Mouse (Mus musculus) midbrain, postnatal 0 days (tissue): ENCODE measurements at regions not wholly inside any gene's neighbourhood (a gene's known extent, or its start where the extent isn't known, plus 50 kb on each side); places are given as distances from the start of the nearest gene placed in this dataset.

Experiments used
- ATAC-seq: fragments of 200-750 bp; cut with Nextera tagmentation; 2 replicates; pipeline ENCODE4 v1.8.0; 2017; ENCODE audit warnings: moderate number of reproducible peaks, mild to moderate bottlenecking, moderate TSS enrichment, moderate library complexity; ENCODE audit not compliant: low FRiP score
- DNase-seq: peaks from one replicate; pipeline ENCODE4 v3.0.0-alpha.2; 2015; ENCODE audit warnings: low spot score
- H3K27ac ChIP-seq: fragments of 300-500 bp; sonication (generic); 2 replicates; pipeline ENCODE4 v1.5.1; 2014; ENCODE audit warnings: low read depth, mild to moderate bottlenecking, low read length, mixed read lengths
- H3K27me3 ChIP-seq: fragments of 300-500 bp; sonication (generic); 2 replicates; pipeline ENCODE4 v1.6.1; 2014; ENCODE audit warnings: low read length, control low read depth, mixed read lengths; ENCODE audit not compliant: insufficient read depth
- H3K36me3 ChIP-seq: fragments of 300-500 bp; sonication (generic); 2 replicates; pipeline ENCODE4 v1.6.1; 2014; ENCODE audit warnings: low read length, control low read depth, mixed read lengths; ENCODE audit not compliant: insufficient read depth
- H3K4me1 ChIP-seq: fragments of 300-500 bp; sonication (generic); 2 replicates; pipeline ENCODE4 v1.6.1; 2014; ENCODE audit warnings: mild to moderate bottlenecking, control low read depth, antibody characterized with exemption, low read length, mixed read lengths; ENCODE audit not compliant: insufficient read depth
- H3K4me2 ChIP-seq: fragments of 300-500 bp; sonication (generic); 2 replicates; pipeline ENCODE4 v1.6.1; 2014; ENCODE audit warnings: low read depth, mild to moderate bottlenecking, low read length, mixed read lengths; ENCODE audit not compliant: poor library complexity, severe bottlenecking
- H3K4me3 ChIP-seq: fragments of 300-500 bp; sonication (generic); 2 replicates; pipeline ENCODE4 v1.5.1; 2014; ENCODE audit warnings: low read depth, mild to moderate bottlenecking, low read length, moderate library complexity
- H3K9ac ChIP-seq: fragments of 300-500 bp; sonication (generic); replicated peaks from 2 replicates; pipeline ENCODE4 v1.6.1; 2014; ENCODE audit warnings: mild to moderate bottlenecking, low read length, moderate library complexity, mixed read lengths; ENCODE audit not compliant: poor library complexity, severe bottlenecking
- H3K9me3 ChIP-seq: fragments of 300-500 bp; sonication (generic); 2 replicates; pipeline ENCODE4 v1.6.1; 2016; ENCODE audit warnings: low read length, control low read depth
- CTCF ChIP-seq: IDR thresholded peaks from 2 replicates; pipeline ENCODE4 v1.5.1; 2016; ENCODE audit warnings: antibody characterized with exemption, mild to moderate bottlenecking
- WGBS: fragments of 180-500 bp; shearing (Covaris S2); extraction: QIAGEN DNeasy Blood & Tissue Kit; methylation state at CpG from one replicate; pipeline ENCODE4 v1.1.7; 2014; 5-methylcytosine and 5-hydroxymethylcytosine counted together

- no peaks in the 10 kb centered on the region for H3K9me3 ChIP-seq
- no peak overlapping the region for H3K4me3 ChIP-seq
- 50% methylated on average over 17 of the region's 17 CpGs for WGBS
- peak; percentile 70 for DNase-seq
- no peaks in the 10 kb centered on the region for H3K36me3 ChIP-seq
- TF ChIP-seq CTCF = no peak
- no peak overlapping the region for H3K4me2 ChIP-seq
- no peak overlapping the region for H3K27ac ChIP-seq
- ATAC-seq = peak; percentile 20; the same call in 1 of the 2 replicates
- no peak overlapping the region for H3K9ac ChIP-seq
- no peaks in the 10 kb centered on the region for H3K4me1 ChIP-seq
- no peaks in the 10 kb centered on the region for H3K27me3 ChIP-seq
These were observed 319.7 kb downstream of the Nr2f2 start for GRCm38 (mm10) chr7:70046691-70047414.

- Histone ChIP-seq H3K27ac (no peak overlapping the region), H3K4me2 (no peak overlapping the region), H3K9me3 (no peaks in the 10 kb centered on the region), H3K4me1 (no peaks in the 10 kb centered on the region), H3K4me3 (no peak overlapping the region), H3K9ac (no peak overlapping the region), H3K27me3 (no peaks in the 10 kb centered on the region), H3K36me3 (no peaks in the 10 kb centered on the region)
- TF ChIP-seq CTCF = no peak
- ATAC-seq = no peak
- 76% methylated on average over 1 of the region's 1 CpGs for WGBS
- no peak for DNase-seq
These were observed 329.5 kb downstream of the Nr2f2 start for GRCm38 (mm10) chr7:70037011-70037410.

GRCm38 (mm10) chr7:70032857-70033256 is 333.7 kb downstream of the Nr2f2 start:
- no peak overlapping the region for H3K27ac ChIP-seq
- no peak for TF ChIP-seq CTCF
- no peak for ATAC-seq
- no peak for DNase-seq
- H3K4me1 ChIP-seq = no peaks in the 10 kb centered on the region
- H3K27me3 ChIP-seq = no peaks in the 10 kb centered on the region
- H3K9me3 ChIP-seq = no peaks in the 10 kb centered on the region
- WGBS = 96% methylated on average over 2 of the region's 2 CpGs
- H3K36me3 ChIP-seq = no peaks in the 10 kb centered on the region
- no peak overlapping the region for H3K4me2 ChIP-seq
- no peak overlapping the region for H3K9ac ChIP-seq
- H3K4me3 ChIP-seq = no peak overlapping the region

GRCm38 (mm10) chr7:70029311-70029710 is 337.2 kb downstream of the Nr2f2 start:
- H3K4me2 ChIP-seq = no peak overlapping the region
- H3K4me3 ChIP-seq = no peak overlapping the region
- WGBS = 73% methylated on average over 2 of the region's 2 CpGs
- no peaks in the 10 kb centered on the region for H3K27me3 ChIP-seq
- no peaks in the 10 kb centered on the region for H3K36me3 ChIP-seq
- no peak overlapping the region for H3K27ac ChIP-seq
- no peak overlapping the region for H3K9ac ChIP-seq
- H3K9me3 ChIP-seq = no peaks in the 10 kb centered on the region
- ATAC-seq (no peak), DNase-seq (peak; percentile 1)
- H3K4me1 ChIP-seq = no peaks in the 10 kb centered on the region
- TF ChIP-seq CTCF = no peak

- no peaks in the 10 kb centered on the region for H3K4me1 ChIP-seq
- H3K9ac ChIP-seq = no peak overlapping the region
- DNase-seq (no peak), ATAC-seq (no peak)
- H3K27ac ChIP-seq = no peak overlapping the region
- H3K4me2 ChIP-seq = no peak overlapping the region
- no peaks in the 10 kb centered on the region for H3K36me3 ChIP-seq
- no peak for TF ChIP-seq CTCF
- no peaks in the 10 kb centered on the region for H3K9me3 ChIP-seq
- H3K27me3 ChIP-seq = no peaks in the 10 kb centered on the region
- H3K4me3 ChIP-seq = no peak overlapping the region
These were observed 341.0 kb downstream of the Nr2f2 start for GRCm38 (mm10) chr7:70025527-70025926.

- no peak overlapping the region for H3K4me3 ChIP-seq
- H3K9me3 ChIP-seq = no peaks in the 10 kb centered on the region
- no peak for DNase-seq
- H3K9ac ChIP-seq = no peak overlapping the region
- no peak overlapping the region for H3K27ac ChIP-seq
- no peaks in the 10 kb centered on the region for H3K4me1 ChIP-seq
- no peak for TF ChIP-seq CTCF
- ATAC-seq = no peak
- no peak overlapping the region for H3K4me2 ChIP-seq
- H3K27me3 ChIP-seq = no peaks in the 10 kb centered on the region; the same call in 1 of the 2 replicates
- H3K36me3 ChIP-seq = no peaks in the 10 kb centered on the region
These were observed 349.9 kb downstream of the Nr2f2 start for GRCm38 (mm10) chr7:70016611-70017010.
